Mouse (Mus musculus) right cerebral cortex, postnatal 14 days (tissue): Measurements from ENCODE around the gene Olfr131.
"Not testable (repeated sequence)": the region's sequence is repeated elsewhere in the genome, so short reads cannot be mapped to it uniquely, and the experiment has no call there.

Source experiments
- DNase-seq: peaks from one replicate; pipeline ENCODE4 v3.0.0; 2022

Gene Olfr131

DNA sequence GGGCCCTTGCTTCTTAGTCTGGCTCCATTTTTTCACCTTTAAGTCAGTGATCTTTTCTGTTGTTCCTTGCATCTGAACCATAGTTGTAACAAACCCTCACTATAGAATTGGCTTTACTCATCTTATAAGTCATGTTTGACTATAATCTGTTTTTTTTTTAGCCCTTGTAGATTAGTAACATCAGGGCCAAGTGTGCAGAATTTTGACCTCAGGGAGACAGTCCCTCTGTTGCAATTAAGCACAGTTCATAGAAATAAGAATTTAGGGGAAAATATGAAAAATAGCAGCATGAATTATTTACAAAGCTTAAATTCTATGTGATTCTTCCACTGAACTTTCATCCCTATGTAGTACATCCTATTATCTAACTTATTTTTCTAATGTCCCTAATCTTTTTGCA is at the start of gene Olfr131:
TSS of gene Olfr131 (minus strand) at position 101 of the 400 bp plus-strand sequence.
- no peak for DNase-seq

DNA sequence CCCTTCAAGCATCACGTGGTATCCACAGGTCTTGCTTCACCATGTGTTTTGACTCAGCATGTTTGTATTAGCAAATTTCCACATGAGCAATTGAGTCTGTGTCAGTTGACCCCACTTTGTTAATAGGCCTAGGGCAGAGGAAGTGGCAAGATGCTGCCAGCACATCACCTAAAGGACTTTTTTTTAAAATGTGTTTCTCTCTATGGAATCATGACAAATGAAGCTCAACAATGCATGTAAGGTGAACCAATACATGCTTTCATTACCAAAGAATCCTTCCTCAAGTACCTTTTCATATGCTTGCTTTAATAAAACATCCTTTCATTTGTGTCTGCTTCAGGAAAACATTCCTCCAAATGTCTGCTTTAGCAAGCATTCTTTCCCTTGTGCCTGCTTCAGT is 45.9 kb upstream of the Olfr131 start, which contains the start of gene Olfr132:
TSS of gene Olfr132 (minus strand) at position 101 of the 400 bp plus-strand sequence.
- DNase-seq = no peak

- DNase-seq = not testable (repeated sequence)
These were observed 36.9 kb upstream of the Olfr131 start for GRCm38 (mm10) chr17:38125371-38125770.

- not testable (repeated sequence) for DNase-seq
These were observed 35.7 kb upstream of the Olfr131 start for GRCm38 (mm10) chr17:38124199-38124598.

GRCm38 (mm10) chr17:38082364-38082763 is 6.1 kb downstream of the Olfr131 start:
- no peak for DNase-seq

- DNase-seq = no peak
These were observed 24.9 kb downstream of the Olfr131 start, which contains the start of gene Olfr130 for GRCm38 (mm10) chr17:38063621-38064020. Gene Olfr130 (plus strand): TSS chr17:38063921.

DNA sequence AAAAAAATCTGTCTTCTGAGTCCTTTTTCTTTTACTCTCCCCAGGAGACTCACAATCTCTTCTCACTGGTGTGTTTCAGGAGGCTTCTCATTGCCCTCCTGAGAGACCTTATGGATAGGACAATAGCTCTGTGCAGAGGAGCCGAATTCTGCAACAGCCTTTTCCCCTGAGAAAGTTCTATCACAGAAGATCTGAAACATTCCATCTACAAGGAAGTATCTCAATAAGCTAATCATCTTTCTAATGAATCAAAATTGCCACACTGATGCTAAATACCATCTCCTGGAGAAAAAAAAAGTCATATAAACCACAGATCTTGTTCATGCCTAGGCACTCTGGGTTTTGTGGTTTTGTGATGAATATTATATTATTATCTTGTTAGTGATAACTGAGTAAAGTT is 28.5 kb downstream of the Olfr131 start, which contains the start of gene Olfr129:
TSS of gene Olfr129 (minus strand) at position 101 of the 400 bp plus-strand sequence.
- no peak for DNase-seq
